Mouse (Mus musculus): ENCODE data around the gene Magix. TPM values are rescaled to one million over a fixed set of nuclear protein-coding genes. Genes with fewer than 3 reads are reported as not detected.

Magix gene
- total and polyA plus RNA-seq, 2 experiments from 2014 or later = 0.07 TPM; not detected in 1

- H3K36me3 ChIP-seq (ENCODE audit: insufficient read depth, low read length) = peaks cover 6% of the 10 kb centered on the region; the same call in 1 of the 2 replicates
- no peak overlapping the region for H3K9ac ChIP-seq (replicated peaks; ENCODE audit: low read length, poor library complexity, severe bottlenecking)
- ATAC-seq (ENCODE audit: low FRiP score) = no peak
- TF ChIP-seq CTCF (IDR thresholded peaks at IDR 0.05) = peak; percentile 76
- H3K27me3 ChIP-seq (ENCODE audit: insufficient read depth, low read length) = no peaks in the 10 kb centered on the region
- no peak overlapping the region for H3K27ac ChIP-seq (ENCODE audit: low read depth, low read length)
- 13% methylated on average over 5 of the region's 5 CpGs for WGBS
- H3K9me3 ChIP-seq (ENCODE audit: low read length) = no peaks in the 10 kb centered on the region
- no peak overlapping the region for H3K4me2 ChIP-seq (ENCODE audit: low read depth, low read length, poor library complexity, severe bottlenecking)
- DNase-seq (ENCODE audit: low spot score) = peak; percentile 76
- H3K4me3 ChIP-seq (ENCODE audit: low read depth, low read length) = no peak overlapping the region
- no peaks in the 10 kb centered on the region for H3K4me1 ChIP-seq (ENCODE audit: insufficient read depth, low read length)
Measured at GRCm38 (mm10) chrX:7645349-7645748, 35.7 kb downstream of the Magix start.

- ATAC-seq (ENCODE audit: low FRiP score) = no peak
- H3K27ac ChIP-seq (ENCODE audit: low read depth, low read length) = no peak overlapping the region
- 37% methylated on average over 12 of the region's 12 CpGs for WGBS
- no peaks in the 10 kb centered on the region for H3K4me1 ChIP-seq (ENCODE audit: insufficient read depth, low read length)
- H3K27me3 ChIP-seq (ENCODE audit: insufficient read depth, low read length) = no peaks in the 10 kb centered on the region
- DNase-seq (ENCODE audit: low spot score) = peak; percentile 1
- H3K9me3 ChIP-seq (ENCODE audit: low read length) = no peaks in the 10 kb centered on the region
- H3K4me3 ChIP-seq (ENCODE audit: low read depth, low read length) = peak overlapping the region; percentile 14; the same call in 1 of the 2 replicates
- TF ChIP-seq CTCF (IDR thresholded peaks at IDR 0.05) = 0 out of 2 replicates have a peak, but pooled peaks have one; percentile 3
- no peak overlapping the region for H3K9ac ChIP-seq (replicated peaks; ENCODE audit: low read length, poor library complexity, severe bottlenecking)
- peak overlapping the region; percentile 57 for H3K4me2 ChIP-seq (ENCODE audit: low read depth, low read length, poor library complexity, severe bottlenecking)
- H3K36me3 ChIP-seq (ENCODE audit: insufficient read depth, low read length) = peaks cover 6% of the 10 kb centered on the region; the same call in 1 of the 2 replicates
Measured at GRCm38 (mm10) chrX:7640785-7641184, 40.3 kb downstream of the Magix start.

- DNase-seq (ENCODE audit: low spot score) (peak; percentile 44), ATAC-seq (ENCODE audit: low FRiP score) (peak; percentile 24; the same call in 1 of the 2 replicates)
- H3K36me3 ChIP-seq (ENCODE audit: insufficient read depth, low read length) = peaks cover 6% of the 10 kb centered on the region; the same call in 1 of the 2 replicates
- TF ChIP-seq CTCF (IDR thresholded peaks at IDR 0.05) = no peak
- peak overlapping the region; percentile 72; the same call in 1 of the 2 replicates for H3K27ac ChIP-seq (ENCODE audit: low read depth, low read length)
- no peaks in the 10 kb centered on the region for H3K4me1 ChIP-seq (ENCODE audit: insufficient read depth, low read length)
- WGBS = 23% methylated on average over 13 of the region's 13 CpGs
- peak overlapping the region; percentile 49 for H3K4me3 ChIP-seq (ENCODE audit: low read depth, low read length)
- H3K9ac ChIP-seq (replicated peaks; ENCODE audit: low read length, poor library complexity, severe bottlenecking) = peak overlapping the region; percentile 80
- H3K27me3 ChIP-seq (ENCODE audit: insufficient read depth, low read length) = no peaks in the 10 kb centered on the region
- H3K4me2 ChIP-seq (ENCODE audit: low read depth, low read length, poor library complexity, severe bottlenecking) = peak overlapping the region; percentile 57
- H3K9me3 ChIP-seq (ENCODE audit: low read length) = no peaks in the 10 kb centered on the region
Measured at GRCm38 (mm10) chrX:7639536-7640325, 41.3 kb downstream of the Magix start.

- Histone ChIP-seq H3K4me1 (ENCODE audit: insufficient read depth, low read length) (no peaks in the 10 kb centered on the region), H3K9ac (replicated peaks; ENCODE audit: low read length, poor library complexity, severe bottlenecking) (peak within 1 kb of the TSS; percentile 80), H3K36me3 (ENCODE audit: insufficient read depth, low read length) (peaks cover 4% of the 10 kb centered on the region; the same call in 1 of the 2 replicates), H3K9me3 (ENCODE audit: low read length) (no peaks in the 10 kb centered on the region), H3K27me3 (ENCODE audit: insufficient read depth, low read length) (no peaks in the 10 kb centered on the region), H3K27ac (ENCODE audit: low read depth, low read length) (peak within 1 kb of the TSS; percentile 72), H3K4me3 (ENCODE audit: low read depth, low read length) (peak within 1 kb of the TSS; percentile 49), H3K4me2 (ENCODE audit: low read depth, low read length, poor library complexity, severe bottlenecking) (peak within 1 kb of the TSS; percentile 57)
- DNase-seq (ENCODE audit: low spot score) (peak; percentile 85), ATAC-seq (ENCODE audit: low FRiP score) (peak; percentile 85)
- WGBS = 13% methylated on average over 24 of the region's 42 CpGs
- TF ChIP-seq CTCF (IDR thresholded peaks at IDR 0.05) = no peak
Measured at GRCm38 (mm10) chrX:7638401-7639091, 42.5 kb downstream of the Magix start, which contains the start of gene Syp. TSS of gene Syp (plus strand) at chrX:7638471.

- no peak overlapping the region for H3K4me3 ChIP-seq (ENCODE audit: low read depth, low read length)
- H3K9ac ChIP-seq (replicated peaks; ENCODE audit: low read length, poor library complexity, severe bottlenecking) = no peak overlapping the region
- H3K27me3 ChIP-seq (ENCODE audit: insufficient read depth, low read length) = no peaks in the 10 kb centered on the region
- H3K36me3 ChIP-seq (ENCODE audit: insufficient read depth, low read length) = no peaks in the 10 kb centered on the region
- ATAC-seq (ENCODE audit: low FRiP score) (no peak), DNase-seq (ENCODE audit: low spot score) (no peak)
- no peak overlapping the region for H3K27ac ChIP-seq (ENCODE audit: low read depth, low read length)
- no peak for TF ChIP-seq CTCF (IDR thresholded peaks at IDR 0.05)
- no peak overlapping the region for H3K4me2 ChIP-seq (ENCODE audit: low read depth, low read length, poor library complexity, severe bottlenecking)
- no peaks in the 10 kb centered on the region for H3K9me3 ChIP-seq (ENCODE audit: low read length)
- no peaks in the 10 kb centered on the region for H3K4me1 ChIP-seq (ENCODE audit: insufficient read depth, low read length)
- 71% methylated on average over 3 of the region's 3 CpGs for WGBS
Measured at GRCm38 (mm10) chrX:7635101-7635500, 46.0 kb downstream of the Magix start.

Data from midbrain, postnatal 0 days (tissue).